Mouse (Mus musculus) testis, adult 2 months (tissue): ENCODE results near the gene 2410002F23Rik.

Experiments used
- CTCF ChIP-seq: fragments of 200-500 bp; IDR thresholded peaks from 2 replicates; pipeline ENCODE4 v1.5.1; 2012; ENCODE audit warnings: low read depth, mild to moderate bottlenecking, inconsistent platforms, low read length, moderate library complexity; ENCODE audit not compliant: control insufficient read depth, insufficient read depth, insufficient replicate concordance
- POLR2A ChIP-seq: fragments of 200-500 bp; IDR thresholded peaks from 2 replicates; pipeline ENCODE4 v1.6.1; 2012; ENCODE audit warnings: low read depth, mild to moderate bottlenecking, inconsistent platforms, low read length, moderate library complexity; ENCODE audit not compliant: control insufficient read depth

- TF ChIP-seq POLR2A: no peak
- no peak for TF ChIP-seq CTCF
Measured at GRCm38 (mm10) chr7:44225076-44225475, 21.4 kb upstream of the 2410002F23Rik start, which contains the start of gene Klk1.
